Mouse (Mus musculus): ENCODE results near the gene Ryr2.
"Not testable (repeated sequence)": the region's sequence is repeated elsewhere in the genome, so short reads cannot be mapped to it uniquely, and the experiment has no call there.

Ryr2 gene

GRCm38 (mm10) chr13:11549136-11549535 is 557.6 kb downstream of the Ryr2 start:
- not testable (repeated sequence) for DNase-seq (ENCODE audit: low read depth)

GRCm38 (mm10) chr13:11545841-11546240 is 560.9 kb downstream of the Ryr2 start:
- DNase-seq (ENCODE audit: low read depth) = no peak

- no peak for DNase-seq (ENCODE audit: low read depth)
Measured at GRCm38 (mm10) chr13:11542546-11542945, 564.2 kb downstream of the Ryr2 start.

- DNase-seq (ENCODE audit: low read depth) = no peak
Measured at GRCm38 (mm10) chr13:11536851-11537250, 569.9 kb downstream of the Ryr2 start.

- no peak for DNase-seq (ENCODE audit: low read depth)
Measured at GRCm38 (mm10) chr13:11535874-11536273, 570.9 kb downstream of the Ryr2 start.

- no peak for DNase-seq (ENCODE audit: low read depth)
Measured at GRCm38 (mm10) chr13:11533265-11533664, 573.5 kb downstream of the Ryr2 start.

GRCm38 (mm10) chr13:11532014-11532890 is 574.5 kb downstream of the Ryr2 start:
- DNase-seq (ENCODE audit: low read depth) = no peak

GRCm38 (mm10) chr13:11523612-11524011 is 583.1 kb downstream of the Ryr2 start:
- no peak for DNase-seq (ENCODE audit: low read depth)

GRCm38 (mm10) chr13:11520765-11521164 is 586.0 kb downstream of the Ryr2 start:
- no peak for DNase-seq (ENCODE audit: low read depth)

- DNase-seq (ENCODE audit: low read depth) = no peak
Measured at GRCm38 (mm10) chr13:11511540-11512177, 595.1 kb downstream of the Ryr2 start.

Data from fibroblast of lung, adult 2 months (primary cell).